Mouse (Mus musculus) liver, adult 2 months (tissue): ENCODE measurements at regions not wholly inside any gene's neighbourhood (a gene's known extent, or its start where the extent isn't known, plus 50 kb on each side); places are given as distances from the start of the nearest gene placed in this dataset.

ENCODE experiments used
- DNase-seq: peaks from one replicate; pipeline ENCODE4 v3.0.0-alpha.2; 2011; ENCODE audit warnings: low read depth, low spot score; ENCODE audit errors: extremely low read depth
- H3K27ac ChIP-seq: fragments of 200-500 bp; replicated peaks from 2 replicates; pipeline ENCODE4 v1.5.1; 2012; ENCODE audit warnings: low read depth, mild to moderate bottlenecking, control low read depth, inconsistent platforms, low read length; ENCODE audit not compliant: insufficient read depth
- H3K27me3 ChIP-seq: fragments of 200-500 bp; 2 replicates; pipeline ENCODE4 v1.6.1; 2012; ENCODE audit warnings: mild to moderate bottlenecking, moderate library complexity, low read length, inconsistent platforms; ENCODE audit not compliant: control insufficient read depth, insufficient read depth
- H3K36me3 ChIP-seq: fragments of 200-500 bp; 2 replicates; pipeline ENCODE4 v1.6.1; 2012; ENCODE audit warnings: low read length, inconsistent platforms; ENCODE audit not compliant: control insufficient read depth, insufficient read depth
- H3K4me1 ChIP-seq: fragments of 200-500 bp; 2 replicates; pipeline ENCODE4 v1.6.1; 2011; ENCODE audit warnings: low read length; ENCODE audit not compliant: control insufficient read depth, insufficient read depth
- H3K4me3 ChIP-seq: fragments of 200-500 bp; 2 replicates; pipeline ENCODE4 v1.5.1; 2011; ENCODE audit warnings: low read depth, mild to moderate bottlenecking, control low read depth, low read length, moderate library complexity; ENCODE audit not compliant: insufficient read depth
- H3K79me2 ChIP-seq: fragments of 200-500 bp; 2 replicates; pipeline ENCODE4 v1.6.1; 2012; ENCODE audit warnings: inconsistent platforms, mild to moderate bottlenecking, low read length, moderate library complexity; ENCODE audit not compliant: control insufficient read depth, insufficient read depth
- H3K9ac ChIP-seq: fragments of 200-500 bp; 2 replicates; pipeline ENCODE4 v1.6.1; 2012; ENCODE audit warnings: low read depth, mild to moderate bottlenecking, control low read depth, inconsistent platforms, low read length
- CTCF ChIP-seq: fragments of 200-500 bp; IDR thresholded peaks from 2 replicates; pipeline ENCODE4 v1.5.1; 2011; ENCODE audit warnings: low read depth, low read length, control low read depth
- POLR2A ChIP-seq: fragments of 200-500 bp; IDR thresholded peaks from 2 replicates; pipeline ENCODE4 v1.6.1; 2011; ENCODE audit warnings: low read length, control low read depth; ENCODE audit not compliant: insufficient read depth; ENCODE audit errors: extremely low read depth
- WGBS: fragments of 180-500 bp; shearing (Covaris S2); methylation state at CpG from one replicate; pipeline ENCODE4 v1.1.7; 2018; 5-methylcytosine and 5-hydroxymethylcytosine counted together

DNA sequence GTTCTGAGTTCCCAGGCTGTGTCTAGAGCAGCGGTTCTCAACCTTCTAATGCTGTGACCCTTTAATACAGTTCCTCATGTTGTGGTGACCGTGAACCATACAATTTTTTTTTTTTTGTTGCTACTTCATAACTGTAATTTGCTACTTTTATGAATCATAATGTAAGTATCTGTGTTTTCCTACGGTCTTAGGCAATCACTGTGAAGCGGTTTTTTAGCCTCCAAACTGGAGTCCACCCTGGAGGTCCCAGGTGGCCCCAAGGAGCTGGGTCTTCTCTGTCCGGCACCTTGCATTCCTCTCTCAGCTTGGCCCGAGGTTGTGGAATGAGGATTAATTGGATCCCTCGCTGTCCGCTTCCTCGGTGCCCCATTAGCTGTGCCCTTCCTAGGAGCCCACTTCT lies 96.6 kb upstream of the 1700021F07Rik start:
- TF ChIP-seq CTCF: no peak
- TF ChIP-seq POLR2A: no peak
- Histone ChIP-seq H3K36me3 (no peaks in the 10 kb centered on the region), H3K27me3 (no peaks in the 10 kb centered on the region), H3K4me3 (no peak overlapping the region), H3K79me2 (no peaks in the 10 kb centered on the region), H3K4me1 (no peaks in the 10 kb centered on the region), H3K27ac (peak overlapping the region; percentile 53; the same call in 1 of the 2 replicates), H3K9ac (no peak overlapping the region)
- 82% methylated on average over 9 of the region's 9 CpGs for WGBS
- no peak for DNase-seq

DNA sequence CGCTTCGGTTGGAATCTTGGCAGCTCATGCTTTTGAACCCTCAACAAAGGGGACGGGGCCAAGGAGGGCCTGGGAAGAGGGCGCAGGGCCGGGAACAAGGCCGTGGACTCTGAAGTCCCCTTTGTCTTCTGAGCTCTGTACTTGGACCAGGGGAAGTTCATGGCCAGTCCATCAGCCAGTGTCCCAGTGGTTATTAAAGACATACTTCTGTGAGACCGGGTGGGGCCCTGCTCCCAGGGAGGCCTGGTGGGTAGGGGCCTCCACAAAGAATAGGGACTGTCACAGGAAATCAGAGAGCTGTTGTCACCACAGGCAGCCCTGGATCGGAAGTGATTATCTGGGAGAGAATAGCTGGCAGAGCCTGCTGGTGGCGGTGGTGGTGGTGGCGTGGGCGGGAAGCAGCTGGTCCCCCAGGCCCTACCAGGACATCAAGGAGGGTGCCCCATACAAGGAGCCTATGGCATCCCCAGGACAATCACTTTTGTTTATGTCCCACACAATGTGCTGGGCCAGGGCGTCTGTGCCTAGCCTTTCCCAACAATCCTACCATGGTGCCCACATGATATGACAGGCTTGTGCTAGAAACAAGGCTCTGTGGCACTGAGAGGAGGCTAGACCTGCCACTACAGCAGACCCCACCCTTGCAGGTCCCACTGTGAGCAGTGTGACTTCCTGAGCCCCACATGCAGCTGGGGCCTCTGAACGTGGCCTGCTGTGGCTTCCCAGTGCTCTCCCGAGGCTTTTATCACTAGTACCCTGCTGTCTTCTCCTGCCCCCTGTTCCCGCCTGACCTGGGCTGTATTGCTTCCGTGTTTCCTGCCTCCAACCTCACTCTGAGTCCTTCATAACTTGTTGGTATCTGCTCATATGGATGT lies 96.0 kb upstream of the 1700021F07Rik start:
- peak overlapping the region; percentile 53; the same call in 1 of the 2 replicates for H3K27ac ChIP-seq

DNA sequence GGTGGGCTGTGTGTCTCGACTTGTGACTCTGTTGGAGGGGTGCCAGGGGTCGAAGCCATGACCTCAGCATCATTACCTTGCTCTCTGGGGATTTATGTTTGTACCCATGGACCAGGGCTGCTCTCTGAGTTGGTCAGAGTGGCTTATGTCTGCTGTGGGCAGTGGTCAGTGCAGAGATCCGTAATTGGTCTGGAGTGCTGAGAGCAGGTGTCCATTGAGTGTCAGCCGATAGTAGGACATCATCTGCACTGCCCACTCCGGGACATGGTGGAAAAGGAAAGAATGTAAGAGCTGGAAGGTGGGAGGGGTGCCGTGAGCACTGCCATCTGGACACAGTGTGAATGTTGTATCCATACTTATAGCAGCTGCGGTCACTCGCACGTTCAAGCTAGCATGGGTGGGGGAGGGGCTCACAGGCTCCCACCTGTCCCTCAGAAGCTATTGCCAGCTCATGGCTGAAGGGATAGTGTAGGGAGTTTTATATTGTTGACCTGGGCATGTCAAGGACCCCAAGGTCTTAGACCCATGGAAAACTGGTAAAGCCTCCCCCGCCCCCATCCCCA lies 94.4 kb upstream of the 1700021F07Rik start:
- TF ChIP-seq POLR2A (no peak), CTCF (no peak)
- Histone ChIP-seq H3K4me3 (no peak overlapping the region), H3K4me1 (no peaks in the 10 kb centered on the region), H3K36me3 (no peaks in the 10 kb centered on the region), H3K27me3 (no peaks in the 10 kb centered on the region), H3K27ac (no peak overlapping the region), H3K79me2 (no peaks in the 10 kb centered on the region), H3K9ac (no peak overlapping the region)
- DNase-seq: no peak
- WGBS: 86% methylated on average over 10 of the region's 10 CpGs

More for the DNA sequence above, 96.0 kb upstream of the 1700021F07Rik start:
- no peak overlapping the region for H3K9ac ChIP-seq
- peak; percentile 5 for DNase-seq
- H3K4me1 ChIP-seq: no peaks in the 10 kb centered on the region
- WGBS: 75% methylated on average over 16 of the region's 16 CpGs
- H3K79me2 ChIP-seq: no peaks in the 10 kb centered on the region
- TF ChIP-seq CTCF: no peak
- TF ChIP-seq POLR2A: no peak
- H3K27me3 ChIP-seq: no peaks in the 10 kb centered on the region
- H3K36me3 ChIP-seq: no peaks in the 10 kb centered on the region
- H3K4me3 ChIP-seq: no peak overlapping the region

DNA sequence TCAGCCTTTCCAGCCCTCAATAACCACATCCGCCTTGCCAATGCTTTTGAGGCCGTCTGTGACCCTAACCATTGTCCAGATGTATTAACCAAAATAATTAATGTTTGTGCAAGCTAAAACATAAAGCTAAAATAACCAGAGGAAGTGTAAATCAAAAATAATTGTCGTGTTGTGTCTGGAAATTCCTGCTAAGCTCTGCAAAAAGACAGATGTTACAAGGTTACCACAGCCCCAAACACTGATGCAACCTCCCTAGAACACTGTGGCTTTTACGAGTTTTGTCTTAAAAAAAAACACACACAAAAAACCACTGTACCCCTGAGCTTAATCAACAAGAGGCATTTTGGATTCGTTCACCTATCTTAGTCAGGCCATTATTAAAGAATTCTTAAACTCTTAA lies 90.5 kb upstream of the 1700021F07Rik start:
- no peaks in the 10 kb centered on the region for H3K36me3 ChIP-seq
- H3K9ac ChIP-seq: no peak overlapping the region
- DNase-seq: no peak
- TF ChIP-seq CTCF: no peak
- TF ChIP-seq POLR2A: no peak
- H3K27ac ChIP-seq: no peak overlapping the region
- H3K27me3 ChIP-seq: no peaks in the 10 kb centered on the region
- 64% methylated on average over 5 of the region's 5 CpGs for WGBS
- no peaks in the 10 kb centered on the region for H3K4me1 ChIP-seq
- no peaks in the 10 kb centered on the region for H3K79me2 ChIP-seq
- no peak overlapping the region for H3K4me3 ChIP-seq

DNA sequence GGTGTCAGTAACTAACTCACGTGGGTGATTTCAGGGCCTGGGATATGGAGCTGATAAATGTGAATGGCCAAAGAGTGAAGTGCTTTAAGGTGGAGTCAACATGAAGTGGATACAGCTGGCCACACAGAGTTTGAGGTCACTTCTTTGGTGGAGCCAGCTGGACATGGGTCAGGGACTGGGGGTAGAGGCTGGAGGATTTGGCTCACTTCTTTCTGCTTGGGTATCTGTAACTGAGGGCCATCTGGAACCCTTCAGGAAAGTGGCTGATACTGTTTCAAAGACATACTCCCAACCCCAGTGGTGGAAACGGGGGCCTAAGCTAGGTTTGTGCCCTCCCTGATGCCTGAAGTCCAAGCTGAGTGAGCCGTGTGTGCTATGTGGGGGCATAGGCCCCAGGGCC lies 90.1 kb upstream of the 1700021F07Rik start:
- no peaks in the 10 kb centered on the region for H3K4me1 ChIP-seq
- no peaks in the 10 kb centered on the region for H3K27me3 ChIP-seq
- 78% methylated on average over 3 of the region's 3 CpGs for WGBS
- peak; percentile 18 for DNase-seq
- no peak overlapping the region for H3K9ac ChIP-seq
- no peak overlapping the region for H3K27ac ChIP-seq
- H3K4me3 ChIP-seq: no peak overlapping the region
- H3K79me2 ChIP-seq: no peaks in the 10 kb centered on the region
- TF ChIP-seq CTCF (no peak), POLR2A (no peak)
- no peaks in the 10 kb centered on the region for H3K36me3 ChIP-seq
